Mouse (Mus musculus): ENCODE data around the gene Snrpa1.

Snrpa1 gene

DNA sequence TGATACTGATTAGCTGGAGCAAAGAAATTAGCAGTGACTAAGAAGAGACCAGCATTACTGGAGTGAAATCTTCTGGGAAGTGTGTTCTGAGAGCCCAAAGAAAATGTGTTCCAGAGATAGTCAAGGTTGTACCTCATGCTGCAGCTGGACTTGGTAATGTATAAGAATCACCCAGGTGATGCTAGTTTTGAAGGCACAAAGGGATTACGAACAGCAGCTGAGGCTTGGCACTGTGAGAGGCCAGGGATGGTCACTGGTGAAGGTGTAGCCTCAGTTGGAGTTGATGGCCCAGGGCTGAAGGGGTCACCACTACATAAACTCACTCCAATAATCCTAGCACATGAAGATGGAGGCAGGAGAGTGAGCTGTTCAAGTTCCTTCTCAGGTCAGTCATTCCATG lies at the start of gene Snrpa1:
Gene Snrpa1, plus strand, starts transcription at position 301 of the 400 bp plus-strand sequence.
- DNase-seq (ENCODE audit: inconsistent ontology term): no peak

DNA sequence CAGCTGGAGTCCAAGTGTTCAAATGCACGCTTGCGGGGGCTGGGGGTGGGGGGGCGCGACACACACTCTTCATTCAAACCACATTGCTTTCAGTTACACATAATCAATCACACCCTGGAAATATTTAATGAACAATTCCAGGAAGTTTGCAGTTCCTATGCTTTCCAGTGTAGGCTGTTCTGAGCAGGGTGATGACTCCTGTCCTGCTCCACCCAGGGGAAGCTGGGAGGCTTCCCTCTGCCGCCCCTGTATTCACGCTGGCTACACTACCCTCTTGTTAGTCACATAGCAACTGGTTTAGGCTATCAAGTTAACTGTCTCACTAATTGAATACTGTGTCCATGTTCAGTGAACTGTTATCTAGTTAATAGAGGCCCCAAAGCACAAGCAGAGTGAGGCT lies 48.3 kb upstream of the Snrpa1 start:
- peak; percentile 4 for DNase-seq (ENCODE audit: inconsistent ontology term)

DNA sequence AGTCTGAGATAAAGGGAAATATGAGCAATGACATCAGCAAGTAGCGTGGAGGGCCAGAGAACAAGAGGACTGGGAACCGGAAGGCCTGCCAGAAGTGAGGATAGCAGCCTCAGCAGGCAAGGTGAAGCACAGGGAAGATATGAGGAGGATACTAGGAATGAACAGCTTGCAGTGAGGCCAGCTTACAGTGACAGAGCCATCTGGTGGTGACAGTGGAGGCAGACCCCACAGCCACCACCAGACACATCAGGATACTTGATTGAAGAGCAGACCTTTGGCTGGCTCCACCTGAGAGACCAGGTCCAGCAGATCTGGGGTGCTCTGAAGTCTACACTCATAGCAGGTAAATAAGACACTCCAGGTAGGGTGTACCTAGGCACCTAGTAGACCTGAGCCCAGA lies 31.1 kb upstream of the Snrpa1 start:
- no peak for DNase-seq (ENCODE audit: inconsistent ontology term)

DNA sequence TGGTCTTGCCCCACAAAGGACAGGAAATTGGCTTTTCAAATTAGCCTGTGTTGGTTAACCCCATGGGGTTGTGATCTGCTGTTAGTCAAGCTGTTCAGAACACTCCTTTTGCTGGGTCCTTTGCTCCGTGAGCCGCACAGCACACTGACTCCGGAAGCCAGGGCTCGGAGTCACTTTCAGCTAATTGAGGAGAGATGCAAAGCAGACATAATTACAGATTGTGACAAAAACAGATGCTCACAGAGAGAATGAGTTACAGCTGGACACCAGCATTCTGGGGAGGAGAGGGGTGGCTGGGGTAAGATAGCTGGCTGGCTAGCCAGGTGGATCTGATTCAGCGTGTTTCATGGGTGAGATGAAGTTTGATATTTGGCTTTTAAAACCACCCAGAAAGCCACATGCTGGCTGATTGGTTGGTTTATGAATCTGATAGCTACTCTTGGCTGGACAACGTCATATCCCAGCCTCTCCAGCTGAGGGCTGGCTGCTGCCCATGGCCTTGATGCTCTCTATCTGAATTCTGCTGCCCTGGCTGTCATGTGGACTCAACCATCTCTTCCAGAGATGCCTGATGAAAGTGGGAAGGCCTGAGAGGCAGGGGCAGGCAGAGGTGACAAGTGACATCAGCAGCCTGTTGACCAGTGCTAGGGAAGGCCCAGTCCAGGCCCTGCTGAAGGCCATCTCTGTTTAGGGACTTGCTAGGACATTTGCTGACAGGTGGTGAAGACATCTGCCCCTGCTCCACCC lies 29.9 kb upstream of the Snrpa1 start:
- peak; percentile 35 for DNase-seq (ENCODE audit: inconsistent ontology term)

DNA sequence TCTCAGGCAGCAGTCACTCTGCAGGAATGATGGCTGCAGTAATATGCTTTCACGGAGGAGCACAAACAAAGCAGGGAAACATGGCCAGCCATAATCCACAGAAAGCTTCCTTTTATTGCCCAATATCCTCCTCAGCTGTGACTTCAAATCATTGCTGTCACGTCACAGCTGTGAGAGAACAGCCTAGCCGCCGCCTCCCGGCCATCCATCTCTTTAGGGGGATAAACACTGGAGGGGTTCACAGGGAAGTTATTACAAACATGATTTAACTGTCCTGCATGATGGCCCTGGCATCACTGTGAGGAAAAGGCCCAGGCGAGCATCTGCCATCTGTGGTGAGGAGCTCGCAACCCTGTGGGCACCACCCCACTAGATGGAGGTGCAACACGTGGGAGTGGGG lies 22.0 kb upstream of the Snrpa1 start:
- DNase-seq (ENCODE audit: inconsistent ontology term): no peak

DNA sequence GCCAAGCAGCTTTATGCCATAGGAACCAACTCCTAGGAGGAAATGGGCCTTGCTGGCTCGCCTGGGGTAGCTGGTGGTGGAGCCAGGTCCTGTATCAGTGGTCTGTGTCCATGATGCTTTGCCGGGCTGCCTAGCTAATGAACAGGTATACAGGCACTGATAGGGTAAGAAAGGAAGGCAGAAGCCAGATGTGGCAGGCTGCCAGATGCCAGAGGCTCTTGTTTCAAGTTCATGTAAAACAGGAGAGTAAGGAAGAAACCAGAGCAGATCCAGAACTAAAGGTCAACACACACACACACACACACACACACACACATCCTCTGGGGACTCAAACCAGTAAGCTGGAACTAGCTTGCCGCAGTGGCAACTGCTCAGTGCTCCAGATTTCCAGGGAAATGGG lies 20.5 kb upstream of the Snrpa1 start:
- no peak for DNase-seq (ENCODE audit: inconsistent ontology term)

DNA sequence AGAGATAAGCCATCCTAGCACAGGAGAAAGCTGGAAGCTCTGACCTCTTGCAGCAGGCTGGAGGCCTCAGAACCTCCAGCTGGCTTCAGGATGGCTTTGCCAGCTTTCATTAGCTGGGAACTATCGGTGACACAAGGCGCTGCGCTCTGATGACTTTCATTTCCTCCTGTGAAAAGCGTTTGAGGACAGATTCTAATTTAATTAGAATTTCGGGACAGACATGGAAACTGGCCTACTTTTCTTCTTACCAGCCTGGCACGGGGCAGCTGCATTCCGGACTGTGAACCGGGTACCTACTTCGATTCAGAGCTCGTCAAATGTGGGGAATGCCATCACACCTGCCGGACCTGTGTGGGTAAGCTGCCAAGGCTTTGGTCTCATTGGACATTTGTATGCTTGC lies 20.1 kb upstream of the Snrpa1 start:
- DNase-seq (ENCODE audit: inconsistent ontology term): peak; percentile 56

DNA sequence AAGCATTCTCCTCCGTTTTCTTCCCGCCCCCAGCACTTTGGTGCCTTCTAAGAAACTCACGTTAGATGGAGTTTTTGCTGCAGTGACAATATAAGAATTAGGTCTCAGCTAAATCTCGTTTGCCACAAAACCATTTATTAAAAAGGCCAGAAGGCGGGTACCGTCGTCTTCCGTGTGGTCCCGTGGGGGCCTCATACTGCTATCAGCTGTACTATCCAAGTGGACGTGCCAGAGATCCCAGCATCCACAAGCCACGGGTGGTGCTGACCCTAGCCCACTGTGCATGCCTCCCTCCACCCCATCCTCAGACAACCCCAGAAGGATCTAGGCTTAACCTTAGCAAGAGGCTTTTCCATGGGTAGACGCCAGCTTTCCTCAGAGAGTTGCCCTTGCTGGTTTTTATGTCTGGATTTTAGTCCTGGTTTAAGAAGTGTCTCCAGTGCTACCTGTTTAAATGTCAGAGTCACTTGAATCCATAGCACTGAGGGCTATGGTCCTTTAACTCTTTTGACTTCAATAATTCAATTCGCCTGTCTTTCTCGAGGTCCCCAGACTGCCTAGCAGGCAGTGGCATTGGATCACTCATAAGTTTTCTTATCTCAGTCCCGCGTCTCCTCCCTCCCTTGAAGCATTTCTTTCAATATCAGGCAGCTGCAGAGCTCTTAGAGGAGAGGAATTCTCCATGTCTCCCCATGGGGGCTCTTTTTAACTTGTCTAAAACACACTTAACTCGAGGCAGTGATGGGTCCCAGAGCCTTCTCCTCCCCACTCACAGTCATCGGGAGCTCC lies 18.6 kb upstream of the Snrpa1 start:
- no peak for DNase-seq (ENCODE audit: inconsistent ontology term)

DNA sequence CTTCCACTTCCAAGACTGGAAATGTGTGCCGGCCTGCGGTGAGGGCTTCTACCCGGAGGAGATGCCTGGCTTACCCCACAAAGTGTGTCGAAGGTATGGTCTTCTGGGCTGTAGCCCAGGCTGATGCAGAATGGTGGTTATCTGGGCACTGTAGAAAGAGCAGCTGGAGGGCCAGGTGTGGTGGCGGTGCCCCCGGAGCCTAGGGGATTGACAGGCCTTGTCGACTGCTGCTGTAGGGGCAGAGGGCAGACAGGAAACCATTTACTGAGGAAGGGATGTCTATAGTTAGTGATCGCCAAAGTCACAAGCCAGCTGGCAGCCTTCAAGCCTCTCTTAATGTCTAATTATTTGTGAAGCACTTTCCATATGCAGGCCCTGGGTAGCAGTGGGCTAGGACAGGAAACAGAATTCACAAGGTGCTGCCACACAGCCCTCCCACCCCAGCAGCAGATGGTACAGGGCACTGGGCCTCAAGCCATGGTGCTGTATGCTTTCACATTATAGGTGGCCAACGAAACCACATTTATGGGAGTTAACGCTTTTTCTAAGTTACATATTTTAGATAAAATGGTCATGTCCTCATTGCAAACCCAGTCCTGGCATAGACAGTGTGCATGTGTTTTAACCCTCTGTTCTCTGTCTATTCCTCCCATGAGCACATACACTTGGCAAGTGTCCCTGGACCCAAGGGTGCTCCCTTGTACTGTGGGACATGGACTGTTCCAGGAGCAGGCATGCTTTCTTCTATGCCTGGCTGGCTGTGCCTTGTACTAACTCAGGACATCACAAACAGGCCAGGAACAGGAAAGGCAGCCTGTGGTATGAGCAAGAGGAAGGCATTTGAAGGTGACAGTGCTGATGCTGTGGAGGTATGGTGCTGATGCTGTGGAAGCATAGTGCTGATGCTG lies 15.0 kb upstream of the Snrpa1 start, which contains the start of gene Gm45213:
Gene Gm45213, plus strand, starts transcription at position 51 of the 908 bp plus-strand sequence.
- no peak for DNase-seq (ENCODE audit: inconsistent ontology term)

DNA sequence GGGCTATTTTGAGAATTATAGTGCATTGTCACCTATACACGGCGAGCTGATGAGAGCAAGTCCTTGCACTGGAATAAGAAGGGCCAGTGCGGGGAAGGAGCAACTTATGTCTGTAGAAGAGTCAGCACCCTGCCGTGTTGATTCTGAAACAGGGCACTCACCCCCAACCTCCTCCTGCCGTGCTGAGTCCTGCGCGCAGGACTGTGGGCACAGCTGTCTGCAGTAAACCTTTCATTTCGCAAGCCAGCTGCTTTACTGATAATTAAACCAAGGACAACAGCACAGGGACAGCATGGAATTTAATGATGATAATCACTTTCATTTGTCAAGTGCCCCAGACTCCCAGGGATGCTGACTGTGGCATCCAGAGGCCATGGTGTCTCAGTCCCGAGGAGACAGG lies 14.2 kb upstream of the Snrpa1 start:
- DNase-seq (ENCODE audit: inconsistent ontology term): no peak

DNA sequence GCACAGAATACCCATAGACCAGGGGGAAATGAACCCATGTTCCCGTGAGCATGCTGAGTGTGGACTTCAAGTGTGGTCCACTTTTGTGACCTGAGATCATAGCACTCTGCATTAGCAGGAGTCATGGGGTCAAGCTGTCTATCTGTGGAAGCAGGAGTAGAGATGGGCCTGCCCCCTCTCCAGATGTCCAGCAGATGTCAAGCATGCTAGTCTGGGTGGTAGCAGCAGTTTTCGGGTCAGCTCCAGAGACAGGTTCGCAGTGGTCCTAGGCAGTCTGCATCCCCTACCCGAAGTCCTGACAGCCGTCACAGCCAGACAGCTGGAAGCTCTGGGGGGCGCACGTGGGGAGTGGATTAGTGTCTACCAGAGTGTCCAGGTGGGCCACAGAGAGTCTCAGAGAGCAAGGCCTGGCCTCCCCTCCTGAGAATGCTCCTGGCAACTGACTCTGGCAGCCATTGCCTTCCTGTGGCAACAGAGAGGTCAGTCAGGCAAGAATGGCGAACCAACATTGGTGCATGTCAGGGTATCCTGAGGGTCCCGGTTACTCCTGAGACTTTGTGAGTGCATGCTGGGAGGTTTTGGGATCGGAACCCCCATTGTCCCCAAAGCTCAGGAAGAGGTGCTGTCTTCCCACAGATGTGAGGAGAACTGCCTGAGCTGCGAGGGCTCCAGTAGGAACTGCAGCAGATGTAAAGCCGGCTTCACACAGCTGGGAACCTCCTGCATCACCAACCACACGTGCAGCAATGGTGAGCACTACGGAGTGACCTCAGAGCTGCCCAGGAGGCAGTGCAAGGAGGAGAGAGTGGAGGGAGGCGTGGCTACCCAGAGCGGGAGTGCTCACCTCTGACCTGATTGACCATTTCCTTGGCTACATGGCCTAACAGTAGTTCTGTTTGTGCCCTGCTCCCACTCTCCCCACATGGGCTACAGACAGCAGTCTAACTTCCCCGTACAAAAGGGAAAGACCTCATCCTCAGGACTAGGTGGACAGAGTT lies 11.6 kb upstream of the Snrpa1 start:
- DNase-seq (ENCODE audit: inconsistent ontology term): no peak

DNA sequence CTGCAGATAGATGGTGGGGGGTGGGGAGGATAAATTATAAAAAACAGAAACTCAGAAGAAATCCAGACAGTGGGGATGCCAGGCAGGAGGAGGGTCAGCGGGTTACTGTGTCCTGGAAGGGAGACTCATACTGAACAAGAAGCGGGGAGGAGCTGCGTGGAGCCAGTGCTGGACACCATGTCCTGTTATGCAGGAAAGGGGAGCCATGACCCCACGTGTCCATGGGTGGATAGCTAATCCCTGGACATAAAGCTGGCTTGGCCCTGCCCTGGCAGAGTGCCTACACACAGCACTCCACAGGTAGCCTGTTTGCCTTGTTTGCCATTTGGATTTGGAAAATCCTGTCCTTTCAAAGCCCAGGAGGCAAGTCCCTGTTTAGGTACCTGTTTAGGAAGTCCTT lies 10.8 kb upstream of the Snrpa1 start:
- no peak for DNase-seq (ENCODE audit: inconsistent ontology term)

DNA sequence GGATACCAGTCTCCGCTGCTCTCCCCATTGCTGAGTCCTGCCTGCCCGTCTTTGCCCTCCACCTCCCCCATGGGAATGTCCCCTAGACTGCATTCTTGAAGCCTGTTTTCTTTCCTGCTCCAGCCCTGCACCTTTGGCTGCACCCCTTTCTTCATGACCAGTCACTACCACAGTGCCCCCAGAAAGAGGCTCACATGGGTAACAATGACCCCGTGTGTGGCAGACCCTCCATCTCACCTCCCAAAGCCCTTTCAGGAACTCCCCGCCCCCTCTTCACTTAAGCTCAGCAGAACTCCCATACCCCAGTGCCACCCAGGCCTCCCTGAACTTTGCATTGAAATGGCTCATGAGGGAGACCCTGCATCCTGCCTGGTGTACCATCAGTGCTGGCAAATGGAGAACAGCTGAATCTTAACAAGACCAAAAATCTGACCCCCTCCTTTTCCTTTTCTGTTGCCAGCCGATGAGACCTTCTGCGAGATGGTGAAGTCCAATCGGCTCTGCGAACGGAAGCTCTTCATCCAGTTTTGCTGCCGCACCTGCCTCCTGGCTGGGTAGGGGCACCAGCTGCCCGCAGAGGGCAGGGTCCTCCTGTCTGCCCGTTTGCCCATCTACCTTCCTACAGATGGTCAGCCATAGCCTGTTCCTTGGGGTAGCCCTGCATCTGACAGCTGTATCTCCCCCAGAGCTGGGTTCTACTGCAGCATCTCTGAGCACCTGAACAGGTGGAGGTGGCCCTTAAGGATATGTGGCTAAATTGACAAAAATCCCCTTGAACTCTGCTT lies 10.2 kb upstream of the Snrpa1 start:
- DNase-seq (ENCODE audit: inconsistent ontology term): no peak

DNA sequence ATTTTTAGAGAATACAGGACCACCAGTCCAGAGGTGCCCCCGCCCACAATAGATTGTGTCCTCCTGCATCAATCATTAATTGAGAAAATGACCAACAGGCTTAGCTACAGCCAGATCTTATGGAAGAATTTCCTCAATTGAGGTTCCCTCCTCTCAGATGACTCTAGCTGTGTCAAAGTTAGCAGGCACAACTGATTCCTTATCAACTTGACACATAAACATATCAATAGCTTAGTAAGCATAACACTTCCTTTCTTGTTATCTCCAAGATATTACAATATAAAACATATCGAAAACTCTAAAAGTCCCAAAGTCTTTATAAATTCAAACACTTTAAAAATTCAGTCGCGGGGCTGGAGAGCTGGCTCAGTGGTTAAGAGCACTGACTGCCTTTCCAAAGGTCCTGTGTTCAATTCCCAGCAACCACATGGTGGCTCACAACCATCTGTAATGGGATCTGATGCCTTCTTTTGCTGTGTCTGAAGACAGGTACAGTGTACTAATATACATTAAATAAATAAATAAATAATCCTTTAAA lies 4.8 kb upstream of the Snrpa1 start:
- no peak for DNase-seq (ENCODE audit: inconsistent ontology term)

DNA sequence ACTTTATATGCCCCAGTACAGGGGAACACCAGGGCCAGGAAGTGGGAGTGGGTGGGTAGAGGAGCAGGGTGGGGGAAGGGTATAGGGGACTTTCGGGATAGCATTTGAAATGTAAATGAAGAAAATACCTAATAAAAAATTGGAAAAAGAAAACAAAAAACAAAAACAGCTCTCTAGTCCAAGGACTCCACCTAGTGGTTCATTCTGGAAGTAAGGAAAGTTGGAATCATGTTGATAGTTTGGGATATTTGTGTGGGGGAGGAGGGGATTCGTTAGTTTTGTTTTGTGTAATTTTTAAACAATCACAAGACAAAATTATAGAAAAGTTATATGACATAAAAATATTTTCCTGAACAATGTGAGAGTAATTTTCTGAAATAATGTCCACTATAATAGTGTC lies 3.4 kb upstream of the Snrpa1 start:
- DNase-seq (ENCODE audit: inconsistent ontology term): peak; percentile 11

DNA sequence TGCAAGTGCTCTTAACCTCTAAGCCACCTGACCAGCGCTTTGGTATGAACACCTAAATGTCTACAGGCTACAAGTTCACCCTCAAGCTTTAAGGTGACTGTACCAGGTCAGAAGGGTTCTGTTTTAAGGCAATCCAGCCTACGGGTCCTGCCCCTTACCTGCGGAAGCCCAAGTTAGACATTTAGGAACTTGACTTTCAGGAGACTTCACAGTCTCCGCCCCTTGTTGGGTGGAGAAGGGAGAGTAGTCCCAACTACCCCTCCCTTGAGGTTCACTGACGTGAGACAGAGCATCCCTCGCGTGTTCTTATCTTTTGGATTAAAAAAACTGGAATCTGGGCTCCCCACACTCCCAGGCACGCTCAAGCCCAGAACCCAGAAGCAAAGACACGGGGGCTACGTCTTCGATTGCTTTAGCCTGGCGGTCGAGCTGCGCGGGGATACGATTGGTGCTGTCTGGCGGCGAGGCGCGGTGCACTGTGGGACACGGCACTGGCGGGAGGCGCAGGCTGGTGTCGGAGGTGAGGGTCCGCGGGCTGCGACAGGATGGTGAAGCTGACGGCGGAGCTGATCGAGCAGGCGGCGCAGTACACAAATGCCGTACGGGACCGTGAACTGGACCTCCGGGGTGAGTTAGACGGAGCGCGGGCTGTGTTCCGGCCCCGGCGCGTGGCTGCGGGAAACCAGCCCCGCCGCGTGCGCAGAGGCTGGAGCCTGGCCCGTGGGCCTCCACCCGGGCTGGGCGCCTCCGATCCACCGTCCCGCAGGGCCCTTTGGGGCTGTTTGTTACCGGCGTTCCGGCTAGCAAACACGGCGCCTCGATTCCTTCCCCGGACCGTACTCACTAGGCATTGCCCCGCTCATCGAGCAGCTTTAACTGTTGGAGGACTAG lies 1.5 kb downstream of the Snrpa1 start:
- peak; percentile 87 for DNase-seq (ENCODE audit: inconsistent ontology term)

DNA sequence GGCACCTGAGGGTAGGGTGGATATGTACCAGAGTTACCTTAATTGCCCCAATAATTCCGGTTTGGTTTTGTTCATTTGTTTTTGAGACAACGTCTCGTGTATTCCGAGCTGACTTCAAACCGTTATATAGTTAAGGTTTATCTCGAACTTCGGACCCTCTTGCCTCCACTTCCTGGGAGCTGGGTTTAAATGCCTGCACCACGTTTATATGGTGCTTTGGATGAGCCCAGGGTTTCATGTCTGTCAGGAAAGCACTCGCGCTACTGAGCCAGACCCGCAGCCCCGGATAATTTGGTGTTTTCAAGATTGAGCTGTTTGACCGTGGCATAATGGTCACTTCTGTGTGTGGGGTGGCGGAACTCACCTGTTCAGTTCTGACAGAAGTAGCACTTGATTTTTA lies 2.3 kb downstream of the Snrpa1 start:
- peak; percentile 2 for DNase-seq (ENCODE audit: inconsistent ontology term)

DNA sequence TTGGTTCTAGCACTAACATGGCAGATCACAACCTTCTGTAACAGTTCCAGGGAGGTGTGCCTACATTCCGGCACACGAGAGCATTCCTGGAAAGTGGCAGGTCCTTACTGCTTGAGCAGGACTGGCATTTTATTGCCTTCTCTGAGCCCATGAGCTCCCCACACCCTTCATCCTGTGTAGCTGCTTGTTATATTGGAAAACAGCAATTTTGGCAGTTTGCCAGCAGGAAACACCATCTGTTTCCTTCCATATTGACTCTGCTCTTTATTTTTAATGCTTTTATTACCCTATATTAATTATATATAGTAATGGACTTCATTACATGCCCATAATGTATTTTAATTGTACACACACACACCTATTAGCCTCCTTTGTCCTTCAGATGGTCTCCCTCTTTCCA lies 17.6 kb downstream of the Snrpa1 start:
- no peak for DNase-seq (ENCODE audit: inconsistent ontology term)
